ENCODE assay signal across 16 mouse cellular contexts in the genomic region with DNA sequence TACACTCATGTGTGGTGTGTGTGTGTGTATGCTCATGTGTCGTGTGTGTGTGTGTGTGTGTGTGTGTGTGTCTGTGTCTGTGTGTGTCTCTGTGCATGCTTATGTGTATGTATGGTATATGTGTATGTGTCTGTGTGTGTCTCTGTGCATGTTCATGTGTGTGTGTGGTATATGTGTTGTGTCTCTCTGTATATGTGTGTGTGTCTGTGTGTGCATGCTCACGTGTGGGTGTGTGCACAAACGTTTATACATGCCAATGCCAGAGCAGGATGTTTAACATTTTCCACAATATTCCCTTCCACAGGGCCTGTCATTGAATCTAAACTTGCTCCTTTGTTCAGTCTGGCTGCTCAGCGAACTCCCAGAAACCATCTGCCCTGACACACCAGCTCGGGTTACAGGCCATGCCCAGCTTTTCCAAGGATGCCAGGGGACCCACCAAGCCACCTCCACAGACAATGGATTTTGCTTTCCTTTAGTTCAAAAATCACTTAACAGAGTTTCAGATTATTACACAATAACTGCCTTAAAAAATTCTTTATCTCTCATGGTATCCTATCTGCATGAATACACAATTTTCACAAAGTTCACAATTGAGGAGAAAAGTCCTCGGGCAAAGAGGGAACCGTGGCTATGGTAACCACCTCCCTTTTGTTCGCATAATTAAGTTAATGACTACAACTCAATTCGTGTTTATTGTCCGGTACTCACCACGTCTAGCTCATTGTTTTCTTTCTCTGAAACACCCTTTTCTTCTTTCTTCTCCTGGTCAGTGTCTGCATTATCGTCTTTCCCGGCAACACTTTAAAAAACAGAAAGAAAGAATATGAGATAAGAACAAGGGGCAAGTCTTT.
DNase-seq lines count a peak whose midpoint lies in the region; ATAC-seq lines count a peak whose summit lies in the region.
"Had no signal": no experiment of that assay in that cellular context is flagged by ENCODE, and none has a peak within 500 bp of the region (broad histone marks: within the 10 kb centered on the region; RNA-seq: fewer than 3 reads in every experiment).

No protein-coding gene starts in this region.

- H3K27me3 ChIP-seq in hindbrain, embryonic 11.5 days (ENCODE audit: control insufficient read depth, insufficient read depth, low read length), result no peaks in the 10 kb centered on the region
- H3K27me3 ChIP-seq in hindbrain, embryonic 16.5 days (replicated peaks; ENCODE audit: control insufficient read depth, insufficient read depth, low read length), result no peaks in the 10 kb centered on the region
- H3K27me3 ChIP-seq in embryonic facial prominence, embryonic 11.5 days (ENCODE audit: control insufficient read depth, insufficient read depth, low read length), result no peaks in the 10 kb centered on the region
- no peaks in the 10 kb centered on the region for H3K27me3 ChIP-seq in hindbrain, embryonic 12.5 days
- H3K27me3 ChIP-seq: embryonic facial prominence, embryonic 13.5 days; hindbrain, embryonic 15.5 days; limb, embryonic 15.5 days had no signal

- H3K27ac ChIP-seq in hindbrain, embryonic 11.5 days (ENCODE audit: low read depth, low read length), result peak overlapping the region; percentile 54
- no peak overlapping the region for H3K27ac ChIP-seq in hindbrain, embryonic 16.5 days (ENCODE audit: low read depth, low read length)
- no peak overlapping the region for H3K27ac ChIP-seq in embryonic facial prominence, embryonic 11.5 days (replicated peaks; ENCODE audit: low read depth, low read length)
- H3K27ac ChIP-seq in hindbrain, embryonic 12.5 days, result peak overlapping the region; percentile 55
- H3K27ac ChIP-seq: embryonic facial prominence, embryonic 13.5 days; hindbrain, embryonic 15.5 days; limb, embryonic 15.5 days had no signal

- H3K36me3 ChIP-seq in hindbrain, embryonic 11.5 days (ENCODE audit: control insufficient read depth, insufficient read depth, low read length), result peaks cover 21% of the 10 kb centered on the region
- peaks cover 31% of the 10 kb centered on the region for H3K36me3 ChIP-seq in hindbrain, embryonic 16.5 days (ENCODE audit: control insufficient read depth, insufficient read depth, low read length)
- H3K36me3 ChIP-seq in embryonic facial prominence, embryonic 11.5 days (replicated peaks; ENCODE audit: control insufficient read depth, insufficient read depth, low read depth, low read length), result no peaks in the 10 kb centered on the region; the same call in none of the 2 replicates
- peaks cover 48% of the 10 kb centered on the region for H3K36me3 ChIP-seq in hindbrain, embryonic 12.5 days

- DNase-seq in hindbrain, embryonic 11.5 days (ENCODE audit: low spot score), result peak; percentile 40
- DNase-seq in Muller cell, postnatal 12 days (ENCODE audit: inconsistent ontology term), result peak; percentile 76
- no peak for DNase-seq in embryonic facial prominence, embryonic 11.5 days (ENCODE audit: low spot score)
- no peak for DNase-seq in heart, adult 18-20 months
- DNase-seq in gastrocnemius, postnatal 25 days, result no peak
- no peak for DNase-seq in gastrocnemius, postnatal 36 days
- DNase-seq: cerebellum, postnatal 10 days; kidney, postnatal 25 days; layer of hippocampus, adult 9-11 months; lung, adult 18-20 months; lung, postnatal 36 days had no signal

- H3K4me3 ChIP-seq in hindbrain, embryonic 11.5 days (ENCODE audit: low read depth, low read length), result no peak overlapping the region
- no peak overlapping the region for H3K4me3 ChIP-seq in hindbrain, embryonic 16.5 days (ENCODE audit: low read length)
- H3K4me3 ChIP-seq in embryonic facial prominence, embryonic 11.5 days (ENCODE audit: low read depth, low read length), result no peak overlapping the region
- H3K4me3 ChIP-seq in hindbrain, embryonic 12.5 days, result no peak overlapping the region
- H3K4me3 ChIP-seq: embryonic facial prominence, embryonic 13.5 days; hindbrain, embryonic 15.5 days; limb, embryonic 15.5 days had no signal

- peak; percentile 74; the same call in 1 of the 2 replicates for ATAC-seq in hindbrain, embryonic 11.5 days (ENCODE audit: low FRiP score)
- no peak for ATAC-seq in hindbrain, embryonic 16.5 days
- peak; percentile 70; the same call in 1 of the 2 replicates for ATAC-seq in embryonic facial prominence, embryonic 11.5 days (replicated peaks; ENCODE audit: insufficient number of reproducible peaks, low FRiP score, low TSS enrichment, low read depth)
- peak; percentile 56; the same call in 1 of the 2 replicates for ATAC-seq in hindbrain, embryonic 12.5 days (ENCODE audit: low FRiP score)

- H3K9me3 ChIP-seq in hindbrain, embryonic 11.5 days (ENCODE audit: control insufficient read depth, low read length), result no peaks in the 10 kb centered on the region
- no peaks in the 10 kb centered on the region for H3K9me3 ChIP-seq in hindbrain, embryonic 16.5 days (ENCODE audit: control insufficient read depth, low read length)
- H3K9me3 ChIP-seq in embryonic facial prominence, embryonic 11.5 days (replicated peaks; ENCODE audit: control insufficient read depth, low read length), result no peaks in the 10 kb centered on the region
- H3K9me3 ChIP-seq in hindbrain, embryonic 12.5 days (replicated peaks), result no peaks in the 10 kb centered on the region
- H3K9me3 ChIP-seq: embryonic facial prominence, embryonic 13.5 days; hindbrain, embryonic 15.5 days; limb, embryonic 15.5 days had no signal

- H3K4me2 ChIP-seq in hindbrain, embryonic 11.5 days (replicated peaks; ENCODE audit: low read depth, low read length), result no peak overlapping the region
- H3K4me2 ChIP-seq in hindbrain, embryonic 16.5 days (ENCODE audit: low read length), result no peak overlapping the region
- no peak overlapping the region for H3K4me2 ChIP-seq in embryonic facial prominence, embryonic 11.5 days (ENCODE audit: low read depth, low read length)
- no peak overlapping the region for H3K4me2 ChIP-seq in hindbrain, embryonic 12.5 days (replicated peaks)
- H3K4me2 ChIP-seq: embryonic facial prominence, embryonic 13.5 days; hindbrain, embryonic 15.5 days; limb, embryonic 15.5 days had no signal

- intact Hi-C loops in gastrocnemius, postnatal 36 days (cut with DNase I), result no loop called here

- H3K4me1 ChIP-seq in hindbrain, embryonic 11.5 days (replicated peaks; ENCODE audit: control insufficient read depth, insufficient read depth, low read length), result no peaks in the 10 kb centered on the region
- no peaks in the 10 kb centered on the region for H3K4me1 ChIP-seq in hindbrain, embryonic 16.5 days (ENCODE audit: control insufficient read depth, insufficient read depth, low read depth, low read length)
- no peaks in the 10 kb centered on the region for H3K4me1 ChIP-seq in embryonic facial prominence, embryonic 11.5 days (ENCODE audit: control insufficient read depth, insufficient read depth, low read length)
- H3K4me1 ChIP-seq in hindbrain, embryonic 12.5 days, result peaks cover 4% of the 10 kb centered on the region
- H3K4me1 ChIP-seq: embryonic facial prominence, embryonic 13.5 days; hindbrain, embryonic 15.5 days; limb, embryonic 15.5 days had no signal

- no peak overlapping the region for H3K9ac ChIP-seq in hindbrain, embryonic 11.5 days (ENCODE audit: low read depth, low read length)
- no peak overlapping the region for H3K9ac ChIP-seq in hindbrain, embryonic 16.5 days (ENCODE audit: low read depth, low read length)
- no peak overlapping the region for H3K9ac ChIP-seq in embryonic facial prominence, embryonic 11.5 days (replicated peaks; ENCODE audit: low read length)
- H3K9ac ChIP-seq in hindbrain, embryonic 12.5 days, result no peak overlapping the region
- H3K9ac ChIP-seq: embryonic facial prominence, embryonic 13.5 days; hindbrain, embryonic 15.5 days; limb, embryonic 15.5 days had no signal

- 40% methylated on average over 13 of the region's 13 CpGs for WGBS in hindbrain, embryonic 11.5 days
- whole genome bisulfite sequencing in hindbrain, embryonic 16.5 days, result 27% methylated on average over 13 of the region's 13 CpGs
- 58% methylated on average over 13 of the region's 13 CpGs for WGBS in embryonic facial prominence, embryonic 11.5 days
- 29% methylated on average over 13 of the region's 13 CpGs for WGBS in hindbrain, embryonic 12.5 days

Comparison
In these comparisons a context has a peak if more than half of its experiments do, and no peak if none do; other contexts are left out.
1. H3K27ac ChIP-seq: peak in hindbrain, embryonic 11.5 days (single experiment) and hindbrain, embryonic 12.5 days (single experiment); none in hindbrain, embryonic 16.5 days (single experiment) and embryonic facial prominence, embryonic 11.5 days (single experiment).
2. DNase-seq: peak in hindbrain, embryonic 11.5 days (single experiment) and Muller cell, postnatal 12 days (single experiment); none in embryonic facial prominence, embryonic 11.5 days (single experiment), heart, adult 18-20 months (0 of 2), gastrocnemius, postnatal 25 days (single experiment) and gastrocnemius, postnatal 36 days (0 of 2).